Mouse (Mus musculus) fat pad, adult 2 months (tissue): ENCODE measurements around the gene Plekhb1.

ENCODE experiments used
- DNase-seq: peaks from one replicate; pipeline ENCODE4 v3.0.0-alpha.2; 2011; ENCODE audit warnings: low read depth, low spot score; ENCODE audit errors: extremely low read depth

Plekhb1 gene

GRCm38 (mm10) chr7:100662231-100662630, at the start of gene Plekhb1:
Gene Plekhb1 (minus strand): TSS chr7:100662414.
- DNase-seq = no peak

GRCm38 (mm10) chr7:100706883-100707480, 44.8 kb upstream of the Plekhb1 start:
- no peak for DNase-seq

GRCm38 (mm10) chr7:100706143-100706841, 44.1 kb upstream of the Plekhb1 start, which contains the start of gene Fam168a:
Gene Fam168a (plus strand): TSS chr7:100706635.
- DNase-seq = peak; percentile 93

GRCm38 (mm10) chr7:100699771-100700770, 37.9 kb upstream of the Plekhb1 start:
- DNase-seq = peak; percentile 70

- no peak for DNase-seq
These were observed 31.0 kb upstream of the Plekhb1 start for GRCm38 (mm10) chr7:100693199-100693598.

- peak; percentile 68 for DNase-seq
These were observed 26.3 kb upstream of the Plekhb1 start for GRCm38 (mm10) chr7:100688471-100688870.

- no peak for DNase-seq
These were observed 23.1 kb upstream of the Plekhb1 start for GRCm38 (mm10) chr7:100685061-100686030.

GRCm38 (mm10) chr7:100684538-100684937, 22.3 kb upstream of the Plekhb1 start:
- no peak for DNase-seq

GRCm38 (mm10) chr7:100684081-100684480, 21.9 kb upstream of the Plekhb1 start:
- DNase-seq = no peak

- DNase-seq = no peak
These were observed 21.0 kb upstream of the Plekhb1 start for GRCm38 (mm10) chr7:100683241-100683640.

GRCm38 (mm10) chr7:100681132-100681531, 18.9 kb upstream of the Plekhb1 start:
- DNase-seq = no peak

- peak; percentile 85 for DNase-seq
These were observed 17.0 kb upstream of the Plekhb1 start for GRCm38 (mm10) chr7:100678948-100679880.

- DNase-seq = no peak
These were observed 15.8 kb upstream of the Plekhb1 start for GRCm38 (mm10) chr7:100678052-100678451.

GRCm38 (mm10) chr7:100674941-100675340, 12.7 kb upstream of the Plekhb1 start:
- no peak for DNase-seq

- DNase-seq = no peak
These were observed 11.2 kb upstream of the Plekhb1 start for GRCm38 (mm10) chr7:100673452-100673851.

GRCm38 (mm10) chr7:100670646-100671045, 8.4 kb upstream of the Plekhb1 start:
- DNase-seq = no peak

GRCm38 (mm10) chr7:100663729-100664304, 1.6 kb upstream of the Plekhb1 start:
- no peak for DNase-seq

GRCm38 (mm10) chr7:100663190-100663589, 976 bp upstream of the Plekhb1 start:
- DNase-seq = no peak

- no peak for DNase-seq
These were observed 950 bp downstream of the Plekhb1 start for GRCm38 (mm10) chr7:100661264-100661663.
